8 mouse cellular contexts compared by ENCODE assay signal in the genomic region with DNA sequence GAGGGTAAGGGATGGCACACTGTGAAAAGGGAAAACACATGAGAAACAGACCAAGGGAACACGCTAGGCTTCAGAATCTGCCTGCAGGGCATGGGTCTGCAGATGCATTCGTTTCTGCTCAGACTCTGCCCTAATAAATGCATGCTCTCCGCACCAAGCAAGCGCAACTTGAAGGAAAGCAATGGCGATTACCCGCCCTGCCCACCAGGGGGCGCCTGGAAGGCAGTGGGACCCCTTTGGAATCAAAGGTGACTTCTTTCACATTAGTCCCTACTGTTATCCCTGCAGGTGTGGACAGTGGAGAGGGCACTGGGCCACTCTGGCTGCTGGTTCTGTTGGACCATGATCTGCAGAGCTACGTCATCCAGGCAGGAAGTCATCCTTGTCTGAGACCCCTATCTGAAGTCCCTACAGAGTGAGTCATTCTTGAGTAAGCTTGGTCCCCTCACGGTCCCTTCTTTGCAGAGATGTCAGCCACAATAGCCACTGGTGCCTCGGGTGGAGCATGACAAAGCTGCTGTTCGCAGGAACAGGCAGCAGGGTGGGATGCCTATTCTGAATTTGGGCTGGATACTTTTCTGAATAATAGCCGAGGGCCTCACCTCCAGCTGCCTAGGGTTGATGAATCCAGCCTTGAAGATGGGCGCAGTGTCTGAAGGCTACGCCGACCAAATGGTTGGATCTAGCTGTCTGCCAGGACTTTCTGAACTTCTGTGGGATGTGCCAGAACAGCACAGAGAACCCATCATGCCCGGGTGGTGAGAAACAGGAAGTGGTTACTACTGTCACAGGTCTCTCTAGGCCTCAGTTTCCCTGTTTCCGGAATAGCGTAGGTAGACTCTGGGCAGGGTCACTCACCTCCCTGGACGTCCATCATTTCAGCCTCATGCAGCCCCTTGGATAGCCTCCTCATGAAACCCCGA. TPM values are rescaled to one million over a fixed set of nuclear protein-coding genes. Genes with fewer than 3 reads are reported as not detected.
A peak's percentile ranks its signal among the peaks of the same experiment; 100 is the strongest.
DNase-seq lines count a peak whose midpoint lies in the region; ATAC-seq and TF ChIP-seq lines count a peak whose summit lies in the region.

No protein-coding gene starts in this region.

- DNase-seq in midbrain, embryonic 10.5 days (ENCODE audit: low spot score): peak; percentile 71
- DNase-seq in T-cell, adult 2 months (ENCODE audit: low spot score): peak; percentile 54
- DNase-seq in embryonic facial prominence, embryonic 14.5 days (ENCODE audit: low spot score): no peak
- DNase-seq in kidney, adult 2 months: peak; percentile 46
- peak; percentile 81 for DNase-seq in thymus, postnatal 14 days
- no peak for DNase-seq in ovary, adult 18-20 months (ENCODE audit: low spot score)

- no peaks in the 10 kb centered on the region for H3K9me3 ChIP-seq in midbrain, embryonic 10.5 days (replicated peaks)
- H3K9me3 ChIP-seq in midbrain, embryonic 15.5 days: no peaks in the 10 kb centered on the region
- H3K9me3 ChIP-seq in embryonic facial prominence, embryonic 14.5 days (ENCODE audit: control insufficient read depth, low read length): no peaks in the 10 kb centered on the region

- WGBS in midbrain, embryonic 10.5 days: 59% methylated on average over 20 of the region's 20 CpGs
- 58% methylated on average over 20 of the region's 20 CpGs for WGBS in midbrain, embryonic 15.5 days
- 44% methylated on average over 20 of the region's 20 CpGs for WGBS in embryonic facial prominence, embryonic 14.5 days
- 59% methylated on average over 20 of the region's 20 CpGs for WGBS in kidney, adult 2 months

- H3K36me3 ChIP-seq in midbrain, embryonic 10.5 days: no peaks in the 10 kb centered on the region
- H3K36me3 ChIP-seq in midbrain, embryonic 15.5 days (replicated peaks): no peaks in the 10 kb centered on the region
- H3K36me3 ChIP-seq in embryonic facial prominence, embryonic 14.5 days (ENCODE audit: control insufficient read depth, insufficient read depth, low read length): peaks cover 10% of the 10 kb centered on the region; the same call in 1 of the 2 replicates
- no peaks in the 10 kb centered on the region for H3K36me3 ChIP-seq in kidney, adult 2 months (ENCODE audit: control insufficient read depth, insufficient read depth, low read length)

- no peak for TF ChIP-seq POLR2A in kidney, adult 2 months (IDR thresholded peaks at IDR 0.05; ENCODE audit: low read depth, low read length)

- H3K4me1 ChIP-seq in midbrain, embryonic 10.5 days: peaks cover 15% of the 10 kb centered on the region
- peaks cover 13% of the 10 kb centered on the region; the same call in 1 of the 2 replicates for H3K4me1 ChIP-seq in midbrain, embryonic 15.5 days
- H3K4me1 ChIP-seq in embryonic facial prominence, embryonic 14.5 days (ENCODE audit: control insufficient read depth, insufficient read depth, low read length): peaks cover 24% of the 10 kb centered on the region
- no peaks in the 10 kb centered on the region for H3K4me1 ChIP-seq in kidney, adult 2 months (ENCODE audit: control insufficient read depth, insufficient read depth, low read length)

- TF ChIP-seq CTCF in kidney, adult 2 months (conservative IDR thresholded peaks at IDR 0.05; ENCODE audit: insufficient read depth, insufficient read length, low read depth, low read length): peak; percentile 74

- no peak overlapping the region for H3K4me2 ChIP-seq in midbrain, embryonic 15.5 days
- no peak overlapping the region for H3K4me2 ChIP-seq in embryonic facial prominence, embryonic 14.5 days (ENCODE audit: low read depth, low read length)

- no peak overlapping the region for H3K27ac ChIP-seq in midbrain, embryonic 10.5 days (replicated peaks)
- H3K27ac ChIP-seq in midbrain, embryonic 15.5 days: no peak overlapping the region
- 0 out of 2 replicates have a peak overlapping the region, but pooled peaks have one; percentile 17 for H3K27ac ChIP-seq in embryonic facial prominence, embryonic 14.5 days (replicated peaks; ENCODE audit: low read depth, low read length)
- H3K27ac ChIP-seq in kidney, adult 2 months (ENCODE audit: insufficient read depth, low read depth, low read length): no peak overlapping the region

- ATAC-seq in midbrain, embryonic 15.5 days (replicated peaks): no peak
- ATAC-seq in embryonic facial prominence, embryonic 14.5 days (ENCODE audit: low read depth): peak; percentile 47; the same call in 1 of the 2 replicates
- peak; percentile 60 for ATAC-seq in megakaryocyte, adult 5-6 weeks (ENCODE audit: poor library complexity, severe bottlenecking)

- no peaks in the 10 kb centered on the region for H3K27me3 ChIP-seq in midbrain, embryonic 10.5 days (ENCODE audit: low read depth, poor library complexity, severe bottlenecking)
- no peaks in the 10 kb centered on the region for H3K27me3 ChIP-seq in midbrain, embryonic 15.5 days (replicated peaks)
- no peaks in the 10 kb centered on the region for H3K27me3 ChIP-seq in embryonic facial prominence, embryonic 14.5 days (replicated peaks; ENCODE audit: control insufficient read depth, insufficient read depth, low read length)
- H3K27me3 ChIP-seq in kidney, adult 2 months (replicated peaks; ENCODE audit: control insufficient read depth, insufficient read depth, low read length): no peaks in the 10 kb centered on the region

- no peak overlapping the region for H3K9ac ChIP-seq in midbrain, embryonic 15.5 days
- no peak overlapping the region for H3K9ac ChIP-seq in embryonic facial prominence, embryonic 14.5 days (ENCODE audit: low read depth, low read length)

- H3K4me3 ChIP-seq in midbrain, embryonic 10.5 days: no peak overlapping the region
- H3K4me3 ChIP-seq in midbrain, embryonic 15.5 days: no peak overlapping the region
- H3K4me3 ChIP-seq in embryonic facial prominence, embryonic 14.5 days (ENCODE audit: low read depth, low read length): no peak overlapping the region
- H3K4me3 ChIP-seq in kidney, adult 2 months (ENCODE audit: insufficient read depth, low read depth, low read length): no peak overlapping the region

RNA-seq across cellular contexts. Expression of a gene that starts 32.5 kb away (rescaled TPM):
- 54.7 and 56.1 TPM in 2 replicates for polyA plus RNA-seq in midbrain, embryonic 10.5 days (2016; fragmentation: Nextera tagmentation; extraction: Ambion mirVana)
- 30.6 and 32.0 TPM in 2 replicates for polyA plus RNA-seq in midbrain, embryonic 15.5 days (2015; fragmentation: Nextera tagmentation; extraction: Ambion mirVana)
- 27.3 and 28.4 TPM in 2 replicates for polyA plus RNA-seq in embryonic facial prominence, embryonic 14.5 days (2014; fragmentation: Nextera tagmentation; extraction: Ambion mirVana)
- 164 and 168 TPM in 2 replicates for polyA plus RNA-seq in kidney, adult 2 months (2012; rRNA removed)
- total RNA-seq in megakaryocyte, adult 5-6 weeks (2015): 27.5 and 30.6 TPM in 2 replicates
- 6.1 and 9.3 TPM in 2 replicates for total RNA-seq in megakaryocyte, adult 5-6 weeks (2017)

RNA-seq across cellular contexts. Expression of a gene that starts 42.4 kb away (rescaled TPM):
- 6.4 and 9.9 TPM in 2 replicates for polyA plus RNA-seq in midbrain, embryonic 10.5 days (2016; fragmentation: Nextera tagmentation; extraction: Ambion mirVana)
- polyA plus RNA-seq in midbrain, embryonic 15.5 days (2015; fragmentation: Nextera tagmentation; extraction: Ambion mirVana): 12.3 and 14.2 TPM in 2 replicates
- polyA plus RNA-seq in embryonic facial prominence, embryonic 14.5 days (2014; fragmentation: Nextera tagmentation; extraction: Ambion mirVana): 45.6 and 48.1 TPM in 2 replicates
- polyA plus RNA-seq in kidney, adult 2 months (2012; rRNA removed): 12.4 TPM in 2 replicates
- total RNA-seq in megakaryocyte, adult 5-6 weeks (2015): 33.6 and 37.0 TPM in 2 replicates
- total RNA-seq in megakaryocyte, adult 5-6 weeks (2017): 23.2 and 24.1 TPM in 2 replicates

Comparison
In these comparisons a context has a peak if more than half of its experiments do, and no peak if none do; other contexts are left out.
1. DNase-seq: peak in midbrain, embryonic 10.5 days (single experiment), T-cell, adult 2 months (single experiment), kidney, adult 2 months (single experiment) and thymus, postnatal 14 days (single experiment); none in embryonic facial prominence, embryonic 14.5 days (single experiment) and ovary, adult 18-20 months (single experiment).